Mouse (Mus musculus): ENCODE results near the gene Sco2.

The Sco2 gene

DNA sequence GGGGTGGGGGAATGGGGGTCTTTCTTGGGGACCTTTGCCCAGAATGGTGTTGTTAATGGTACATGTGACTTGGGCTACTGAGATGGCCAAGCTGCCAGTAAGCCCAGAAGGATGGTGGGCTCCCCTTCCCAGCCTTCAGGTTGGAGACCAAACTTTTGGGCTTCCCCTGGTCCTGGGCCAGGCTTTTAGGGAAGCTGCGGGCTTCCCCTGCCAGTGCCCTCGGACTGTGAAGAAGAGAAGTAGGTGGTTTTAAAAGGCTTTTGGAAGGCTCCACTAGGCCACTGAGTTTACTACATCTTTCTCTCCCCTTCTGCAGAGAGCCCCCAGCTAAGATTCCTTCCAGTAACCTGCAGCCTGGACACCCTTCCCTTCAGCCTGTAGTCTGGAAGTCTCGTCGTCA is 50.0 kb downstream of the Sco2 start:
- DNase-seq (ENCODE audit: low read depth), result no peak

GRCm38 (mm10) chr15:89322670-89323522 is 50.8 kb downstream of the Sco2 start, which contains the start of gene Adm2:
Gene Adm2 (plus strand): TSS chr15:89322720.
- DNase-seq (ENCODE audit: low read depth), result no peak

Measured in 416B (cell line).